Mouse (Mus musculus) heart, embryonic 11.5 days (tissue): ENCODE measurements around the gene Rapgef6. TPM values are rescaled to one million over a fixed set of nuclear protein-coding genes. Genes with fewer than 3 reads are reported as not detected.

Experiments
- ATAC-seq: fragments of 200-750 bp; cut with Nextera tagmentation; replicated peaks from 2 replicates; pipeline ENCODE4 v1.8.0; 2017; ENCODE audit warnings: moderate library complexity; ENCODE audit not compliant: insufficient number of reproducible peaks, low FRiP score, low TSS enrichment
- H3K27ac ChIP-seq: fragments of 300-500 bp; sonication (generic); 2 replicates; pipeline ENCODE4 v1.5.1; 2014; ENCODE audit warnings: mild to moderate bottlenecking, low read depth, low read length
- H3K27me3 ChIP-seq: fragments of 300-500 bp; sonication (generic); 2 replicates; pipeline ENCODE4 v1.6.1; 2014; ENCODE audit warnings: mild to moderate bottlenecking, low read length, mixed read lengths; ENCODE audit not compliant: control insufficient read depth, insufficient read depth
- H3K36me3 ChIP-seq: fragments of 300-500 bp; sonication (generic); 2 replicates; pipeline ENCODE4 v1.6.1; 2014; ENCODE audit warnings: mild to moderate bottlenecking, low read length, moderate library complexity, mixed read lengths; ENCODE audit not compliant: control insufficient read depth, insufficient read depth
- H3K4me1 ChIP-seq: fragments of 300-500 bp; sonication (generic); 2 replicates; pipeline ENCODE4 v1.6.1; 2014; ENCODE audit warnings: low read length; ENCODE audit not compliant: control insufficient read depth, insufficient read depth
- H3K4me2 ChIP-seq: fragments of 300-500 bp; sonication (generic); 2 replicates; pipeline ENCODE4 v1.6.1; 2014; ENCODE audit warnings: mild to moderate bottlenecking, moderate library complexity
- H3K4me3 ChIP-seq: fragments of 300-500 bp; sonication (generic); 2 replicates; pipeline ENCODE4 v1.5.1; 2014; ENCODE audit warnings: low read depth, low read length
- H3K9ac ChIP-seq: fragments of 300-500 bp; sonication (generic); 2 replicates; pipeline ENCODE4 v1.6.1; 2014; ENCODE audit warnings: mild to moderate bottlenecking, low read depth, low read length, moderate library complexity
- H3K9me3 ChIP-seq: fragments of 300-500 bp; sonication (generic); replicated peaks from 2 replicates; pipeline ENCODE4 v1.6.1; 2016; ENCODE audit warnings: low read length; ENCODE audit not compliant: control insufficient read depth
- WGBS: fragments of 180-500 bp; shearing (Covaris S2); extraction: QIAGEN DNeasy Blood & Tissue Kit; methylation state at CpG from one replicate; pipeline ENCODE4 v1.1.7; 2014; ENCODE audit not compliant: insufficient replicate concordance; 5-methylcytosine and 5-hydroxymethylcytosine counted together
- polyA plus RNA-seq: library from polyadenylated mRNA; unstranded; fragments of >200 nt; fragmentation: Nextera tagmentation; extraction: Ambion mirVana; gene quantifications from 2 replicates; pipeline ENCODE4 v1.2.1, GENCODE M21; 2014

The Rapgef6 gene
- polyA plus RNA-seq, 1 experiment from 2014 or later = 28.6 TPM

DNA sequence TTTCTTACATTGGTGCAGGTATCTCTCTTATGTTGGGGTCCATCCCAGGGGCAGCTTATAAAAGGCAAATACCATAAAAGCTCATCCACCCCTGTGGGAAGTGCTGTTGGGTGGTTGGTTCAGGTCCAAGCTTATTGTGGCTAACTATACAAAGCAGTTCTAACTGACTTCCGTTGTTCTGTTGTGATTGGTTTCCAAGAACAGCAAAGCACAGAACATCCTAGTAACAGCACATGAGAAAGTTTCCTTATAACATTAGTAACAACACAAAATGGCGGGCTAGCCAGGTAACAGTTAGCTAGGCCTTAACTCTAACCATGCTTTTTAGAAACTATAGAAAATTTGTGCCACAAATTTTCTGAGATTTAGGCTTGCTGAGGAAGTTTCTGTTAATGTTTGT is 185.5 kb downstream of the Rapgef6 start:
- Histone ChIP-seq H3K4me1 (no peaks in the 10 kb centered on the region), H3K27ac (no peak overlapping the region), H3K9ac (no peak overlapping the region), H3K9me3 (no peaks in the 10 kb centered on the region), H3K4me2 (no peak overlapping the region), H3K4me3 (no peak overlapping the region), H3K36me3 (no peaks in the 10 kb centered on the region; the same call in 1 of the 2 replicates), H3K27me3 (no peaks in the 10 kb centered on the region)
- WGBS = 89% methylated on average over 2 of the region's 2 CpGs
- no peak for ATAC-seq

DNA sequence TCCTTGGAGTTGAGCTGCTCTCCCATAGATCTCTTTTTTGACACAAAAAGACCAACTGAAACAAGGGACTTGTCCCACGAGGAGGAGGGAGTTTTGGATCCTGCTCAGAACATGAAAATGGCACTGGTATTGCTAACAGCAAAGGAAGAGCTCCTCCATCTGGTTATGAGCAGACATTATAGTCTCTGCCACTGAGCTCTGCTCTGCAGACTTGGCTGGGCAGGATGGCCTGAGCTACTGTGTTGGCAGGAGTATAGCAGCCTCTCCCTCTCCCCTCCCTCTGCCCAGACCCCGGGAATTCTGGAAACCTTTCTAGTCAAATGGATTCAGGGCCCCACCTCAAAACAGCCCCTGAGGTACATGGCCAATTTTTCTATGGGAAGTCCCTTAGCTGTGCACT is 187.0 kb downstream of the Rapgef6 start:
- WGBS = 49% methylated on average over 2 of the region's 2 CpGs
- no peak for ATAC-seq
- H3K4me3 ChIP-seq = no peak overlapping the region
- no peaks in the 10 kb centered on the region for H3K27me3 ChIP-seq
- no peak overlapping the region for H3K4me2 ChIP-seq
- no peaks in the 10 kb centered on the region for H3K4me1 ChIP-seq
- H3K9me3 ChIP-seq = no peaks in the 10 kb centered on the region
- H3K27ac ChIP-seq = no peak overlapping the region
- no peak overlapping the region for H3K9ac ChIP-seq
- H3K36me3 ChIP-seq = no peaks in the 10 kb centered on the region; the same call in 1 of the 2 replicates

DNA sequence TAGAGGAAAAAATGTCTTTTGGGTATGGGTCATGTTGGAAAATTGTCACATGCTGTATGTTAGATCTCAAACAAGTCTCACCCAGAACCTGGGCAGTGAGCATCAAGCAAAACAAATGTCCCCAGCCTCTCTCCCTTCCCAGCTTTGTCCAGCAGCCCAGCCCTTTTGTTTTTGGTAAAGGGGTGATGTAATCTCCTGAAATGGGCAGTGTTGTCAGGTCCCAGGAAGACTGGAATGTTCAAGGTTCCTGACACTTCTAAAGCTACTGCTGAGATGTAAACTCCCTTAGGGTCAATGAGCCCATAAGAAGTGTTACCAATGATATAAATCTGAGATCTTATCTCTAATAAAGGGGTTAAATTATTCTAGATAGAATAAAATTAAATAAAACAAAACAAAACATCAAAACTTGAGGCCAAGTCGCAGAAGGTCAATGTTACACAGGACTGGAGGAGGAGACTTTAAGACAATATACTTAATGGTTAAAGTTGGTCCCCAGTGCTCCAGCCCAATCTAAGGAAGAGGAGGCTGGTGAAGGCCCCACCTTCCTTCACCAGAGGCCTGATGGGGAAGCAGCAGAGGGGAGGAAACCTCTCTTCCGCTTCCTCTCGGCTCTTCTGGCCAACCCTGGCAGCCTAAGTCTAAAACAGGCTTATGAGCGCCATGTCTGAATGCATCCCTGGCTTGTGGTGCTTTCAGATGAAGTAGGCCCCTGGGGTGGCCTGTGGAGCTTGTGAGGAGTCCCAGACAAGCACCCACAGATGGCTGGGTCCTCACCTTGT is 188.1 kb downstream of the Rapgef6 start:
- Histone ChIP-seq H3K27me3 (no peaks in the 10 kb centered on the region), H3K4me1 (no peaks in the 10 kb centered on the region), H3K27ac (no peak overlapping the region), H3K4me2 (no peak overlapping the region), H3K9ac (no peak overlapping the region), H3K9me3 (no peaks in the 10 kb centered on the region), H3K36me3 (peaks cover 3% of the 10 kb centered on the region), H3K4me3 (no peak overlapping the region)
- WGBS = 88% methylated on average over 4 of the region's 4 CpGs
- ATAC-seq = no peak

DNA sequence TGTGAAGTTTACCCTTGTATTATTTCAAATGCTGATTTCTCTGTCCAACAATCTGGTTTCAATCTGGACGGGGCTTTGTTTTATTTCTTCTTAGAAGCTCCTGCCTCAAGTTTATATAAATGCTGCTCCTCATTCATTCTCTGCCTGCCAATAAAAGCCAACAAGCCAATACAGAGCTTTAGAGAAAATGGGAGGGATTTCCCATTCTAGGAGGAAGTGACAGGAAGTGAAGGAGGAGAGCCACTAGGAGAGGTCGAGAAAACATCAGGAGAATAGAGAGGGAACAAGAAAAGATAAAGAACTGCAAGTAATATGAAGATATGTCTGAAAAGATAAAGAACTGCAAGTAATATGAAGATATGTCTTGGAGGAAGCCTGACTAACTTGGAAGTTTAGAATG is 190.2 kb downstream of the Rapgef6 start:
- Histone ChIP-seq H3K4me2 (no peak overlapping the region), H3K4me3 (no peak overlapping the region), H3K9me3 (no peaks in the 10 kb centered on the region), H3K4me1 (no peaks in the 10 kb centered on the region), H3K27me3 (no peaks in the 10 kb centered on the region), H3K27ac (no peak overlapping the region), H3K9ac (no peak overlapping the region), H3K36me3 (peaks cover 12% of the 10 kb centered on the region)
- no peak for ATAC-seq
- 70% methylated on average over 2 of the region's 2 CpGs for WGBS

DNA sequence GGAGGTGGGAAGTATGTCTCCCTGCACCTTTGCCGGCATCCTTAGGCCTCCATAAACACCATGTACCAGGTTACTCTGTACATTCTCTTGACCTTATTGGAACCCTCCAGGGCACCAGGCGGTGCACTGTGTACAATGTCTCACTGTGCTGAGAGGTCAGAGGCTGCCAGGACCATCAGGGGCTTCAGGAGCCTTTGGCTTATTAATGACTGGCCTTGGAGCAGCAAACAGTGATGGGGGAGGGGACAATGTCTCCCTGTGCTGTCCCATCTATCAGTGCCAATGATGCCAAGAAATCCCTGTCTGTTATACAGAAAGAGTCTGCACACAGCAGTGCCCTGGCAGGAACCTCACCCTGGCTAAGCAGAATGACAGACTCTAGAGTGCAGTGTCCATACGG is 195.2 kb downstream of the Rapgef6 start:
- H3K4me1 ChIP-seq = peaks cover 10% of the 10 kb centered on the region
- H3K36me3 ChIP-seq = peaks cover 22% of the 10 kb centered on the region
- H3K27ac ChIP-seq = no peak overlapping the region
- no peak overlapping the region for H3K4me2 ChIP-seq
- 81% methylated on average over 3 of the region's 3 CpGs for WGBS
- H3K4me3 ChIP-seq = no peak overlapping the region
- no peak for ATAC-seq
- no peak overlapping the region for H3K9ac ChIP-seq
- H3K27me3 ChIP-seq = no peaks in the 10 kb centered on the region
- no peaks in the 10 kb centered on the region for H3K9me3 ChIP-seq

DNA sequence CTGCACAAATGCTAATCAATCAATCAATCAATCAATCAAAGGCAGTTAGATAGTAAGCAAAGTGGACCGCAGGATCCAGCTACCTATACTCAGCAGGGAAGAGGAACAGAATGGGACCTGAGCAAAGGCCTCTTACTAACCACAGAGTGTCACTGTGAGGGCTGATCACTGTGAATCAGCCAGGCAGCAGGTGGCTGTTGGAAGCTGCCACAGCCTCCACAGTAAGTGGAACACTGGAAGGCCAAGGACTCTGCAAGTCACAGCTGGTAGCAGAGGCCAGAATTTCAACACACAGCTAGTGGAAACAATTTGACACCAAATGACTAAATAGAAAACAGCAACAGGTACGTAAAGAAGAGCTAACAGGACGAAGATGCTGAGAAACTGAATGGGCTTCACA is 196.0 kb downstream of the Rapgef6 start:
- H3K36me3 ChIP-seq = peaks cover 24% of the 10 kb centered on the region
- ATAC-seq = no peak
- WGBS = 84% methylated on average over 3 of the region's 3 CpGs

DNA sequence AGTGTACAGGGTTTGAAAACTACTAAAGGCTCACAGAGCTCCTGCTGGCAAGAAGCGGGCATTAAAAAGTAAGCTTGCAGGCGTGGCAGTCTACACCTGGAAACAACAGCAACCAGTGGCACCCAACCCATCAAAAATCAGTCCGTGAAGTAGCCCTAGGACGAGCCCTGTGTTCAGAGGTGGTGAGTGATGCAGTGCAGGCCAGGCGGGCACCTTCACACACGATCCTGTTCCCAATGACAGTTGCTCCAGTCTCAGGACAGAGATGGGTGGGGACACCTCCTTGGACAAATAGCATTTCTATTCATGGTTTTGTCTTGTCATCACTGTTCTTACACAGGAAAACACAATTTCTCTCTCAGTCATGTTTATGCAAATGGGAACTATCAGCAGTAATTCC is 199.4 kb downstream of the Rapgef6 start:
- H3K4me3 ChIP-seq = no peak overlapping the region
- peaks cover 13% of the 10 kb centered on the region for H3K36me3 ChIP-seq
- no peak overlapping the region for H3K4me2 ChIP-seq
- WGBS = 63% methylated on average over 6 of the region's 6 CpGs
- H3K9ac ChIP-seq = no peak overlapping the region
- H3K9me3 ChIP-seq = no peaks in the 10 kb centered on the region
- ATAC-seq = no peak
- no peaks in the 10 kb centered on the region for H3K27me3 ChIP-seq
- peaks cover 24% of the 10 kb centered on the region for H3K4me1 ChIP-seq
- H3K27ac ChIP-seq = no peak overlapping the region

More for the DNA sequence above, 196.0 kb downstream of the Rapgef6 start:
- no peak overlapping the region for H3K27ac ChIP-seq
- H3K4me3 ChIP-seq = no peak overlapping the region
- no peak overlapping the region for H3K9ac ChIP-seq
- H3K9me3 ChIP-seq = no peaks in the 10 kb centered on the region
- no peak overlapping the region for H3K4me2 ChIP-seq
- peaks cover 10% of the 10 kb centered on the region for H3K4me1 ChIP-seq
- H3K27me3 ChIP-seq = no peaks in the 10 kb centered on the region

DNA sequence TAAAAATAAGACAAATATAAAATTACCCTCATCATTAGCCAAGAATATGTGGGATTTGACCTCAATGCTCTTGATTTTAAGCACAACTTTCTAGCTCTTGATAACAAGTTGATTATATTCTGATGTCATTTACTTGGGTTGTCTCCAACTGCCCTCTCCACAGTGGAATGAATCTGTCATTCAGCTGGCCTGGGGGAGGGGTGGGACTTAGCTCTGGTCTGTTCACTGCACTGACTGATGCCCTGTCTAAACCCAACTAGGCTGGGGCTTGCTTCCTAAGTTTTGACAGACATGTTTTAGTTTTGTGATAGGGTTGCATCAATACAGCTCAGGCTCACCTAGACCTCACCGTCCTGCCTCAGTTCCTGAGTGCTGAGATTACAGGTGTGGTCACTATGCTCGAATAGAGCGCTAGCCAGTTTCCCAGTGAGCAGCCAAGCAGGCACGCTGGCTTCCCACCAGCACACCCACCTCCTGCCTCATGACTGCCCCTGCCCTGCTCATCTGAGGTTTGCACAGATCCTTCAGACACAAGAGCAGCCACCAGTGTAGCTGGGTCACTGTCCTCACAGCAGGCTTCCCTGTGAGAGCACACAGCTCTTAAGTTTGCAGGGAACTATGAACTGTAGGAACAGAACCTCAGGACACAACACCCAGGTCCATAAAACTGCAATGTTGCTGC is 201.8 kb downstream of the Rapgef6 start:
- peak overlapping the region; percentile 62; the same call in 1 of the 2 replicates for H3K27ac ChIP-seq
- WGBS = 77% methylated on average over 4 of the region's 4 CpGs

More for the DNA sequence above, 201.8 kb downstream of the Rapgef6 start:
- no peak overlapping the region for H3K4me2 ChIP-seq
- no peak overlapping the region for H3K4me3 ChIP-seq
- no peaks in the 10 kb centered on the region for H3K9me3 ChIP-seq
- 0 out of 2 replicates have a peak, but pooled peaks have one; percentile 55 for ATAC-seq
- peaks cover 9% of the 10 kb centered on the region; the same call in 1 of the 2 replicates for H3K36me3 ChIP-seq
- H3K4me1 ChIP-seq = peaks cover 30% of the 10 kb centered on the region
- H3K9ac ChIP-seq = no peak overlapping the region
- H3K27me3 ChIP-seq = no peaks in the 10 kb centered on the region
